Mouse (Mus musculus) central nervous system, embryonic 11.5 days (tissue): ENCODE data around the gene Tnnc2. TPM values are rescaled to one million over a fixed set of nuclear protein-coding genes. Genes with fewer than 3 reads are reported as not detected.

Experiments
- polyA plus RNA-seq: library from polyadenylated mRNA; depleted of rRNA; stranded (reverse); fragments of >200 nt; gene quantifications from 2 replicates; pipeline ENCODE4 v1.2.3, GENCODE M21; 2012; rRNA removed

Tnnc2 gene
- polyA plus RNA-seq, result 1.6 and 29.6 TPM in 2 replicates

GRCm38 (mm10) chr2:164779481-164780086 is at the start of gene Tnnc2:
Tnnc2 (minus strand) TSS chr2:164779967.

GRCm38 (mm10) chr2:164828437-164828836 is 48.7 kb upstream of the Tnnc2 start, which contains the start of gene Spata25:
Spata25 (minus strand) TSS chr2:164828537.

GRCm38 (mm10) chr2:164822636-164823165 is 42.9 kb upstream of the Tnnc2 start, which contains the start of gene Zswim1:
Zswim1 (plus strand) TSS chr2:164822686.

GRCm38 (mm10) chr2:164804533-164805331 is 25.0 kb upstream of the Tnnc2 start, which contains the start of the genes Acot8 and Zswim3:
Acot8 (minus strand) TSS chr2:164804882.
Zswim3 (plus strand) TSS chr2:164805098.

GRCm38 (mm10) chr2:164785481-164786387 is 6.0 kb upstream of the Tnnc2 start, which contains the start of gene Snx21:
Snx21 (plus strand) TSS chr2:164785823.

GRCm38 (mm10) chr2:164769258-164770037 is 10.3 kb downstream of the Tnnc2 start, which contains the start of gene Ube2c:
Ube2c (plus strand) TSS chr2:164769898.

GRCm38 (mm10) chr2:164745843-164746479 is 33.8 kb downstream of the Tnnc2 start, which contains the start of the genes Wfdc3 and Dnttip1:
Wfdc3 (minus strand) TSS chr2:164745931.
Dnttip1 (plus strand) TSS chr2:164745983.

Other genes starting within 250 kb of the Tnnc2 start
- gene Wfdc2, start 217.6 kb downstream of the Tnnc2 start, polyA plus RNA-seq, result 20.7 and 21.6 TPM in 2 replicates
- not detected in 2 replicates for gene Spint3, start 206.5 kb downstream of the Tnnc2 start, polyA plus RNA-seq
- 0.06 TPM in 1 of 2 replicates, not detected in the other for gene Wfdc6a, start 194.5 kb downstream of the Tnnc2 start, polyA plus RNA-seq
- 0.09 TPM in 1 of 2 replicates, not detected in the other for gene Eppin, start 186.4 kb downstream of the Tnnc2 start, polyA plus RNA-seq
- gene Wfdc6b, start 166.4 kb downstream of the Tnnc2 start, polyA plus RNA-seq, result not detected in 2 replicates
- not detected in 2 replicates for gene Wfdc8, start 166.3 kb downstream of the Tnnc2 start, polyA plus RNA-seq
- not detected in 2 replicates for gene Wfdc16, start 141.2 kb downstream of the Tnnc2 start, polyA plus RNA-seq
- gene Wfdc10, start 123.9 kb downstream of the Tnnc2 start, polyA plus RNA-seq, result 0.30 and 0.42 TPM in 2 replicates
- gene Wfdc9, start 123.4 kb downstream of the Tnnc2 start, polyA plus RNA-seq, result not detected in 2 replicates
- not detected in 2 replicates for gene Wfdc11, start 105.9 kb downstream of the Tnnc2 start, polyA plus RNA-seq
- gene Wfdc13, start 94.9 kb downstream of the Tnnc2 start, polyA plus RNA-seq, result 0.06 and 0.20 TPM in 2 replicates
- not detected in 2 replicates for gene Spint4, start 81.5 kb downstream of the Tnnc2 start, polyA plus RNA-seq
- gene Spint5, start 64.7 kb downstream of the Tnnc2 start, polyA plus RNA-seq, result not detected in 2 replicates
- 0.35 and 0.89 TPM in 2 replicates for gene Wfdc3, start 34.0 kb downstream of the Tnnc2 start, polyA plus RNA-seq
- 62.3 and 91.0 TPM in 2 replicates for gene Dnttip1, start 34.0 kb downstream of the Tnnc2 start, polyA plus RNA-seq
- gene Ube2c, start 10.1 kb downstream of the Tnnc2 start, polyA plus RNA-seq, result 340 and 341 TPM in 2 replicates
- 9.0 and 10.5 TPM in 2 replicates for gene Snx21, start 5.9 kb upstream of the Tnnc2 start, polyA plus RNA-seq
- 19.5 and 26.6 TPM in 2 replicates for gene Acot8, start 24.9 kb upstream of the Tnnc2 start, polyA plus RNA-seq
- 4.5 and 6.2 TPM in 2 replicates for gene Zswim3, start 25.1 kb upstream of the Tnnc2 start, polyA plus RNA-seq
- 6.0 and 9.0 TPM in 2 replicates for gene Zswim1, start 42.7 kb upstream of the Tnnc2 start, polyA plus RNA-seq
- gene Spata25, start 48.6 kb upstream of the Tnnc2 start, polyA plus RNA-seq, result 0.35 TPM in 1 of 2 replicates, not detected in the other
- gene Ctsa, start 52.9 kb upstream of the Tnnc2 start, polyA plus RNA-seq, result 69.6 and 100 TPM in 2 replicates
- 5.9 and 6.0 TPM in 2 replicates for gene Neurl2, start 53.5 kb upstream of the Tnnc2 start, polyA plus RNA-seq
- gene Pltp, start 77.7 kb upstream of the Tnnc2 start, polyA plus RNA-seq, result 42.5 and 58.0 TPM in 2 replicates
- gene Pcif1, start 99.3 kb upstream of the Tnnc2 start, polyA plus RNA-seq, result 40.0 and 53.1 TPM in 2 replicates
- 18.2 and 29.1 TPM in 2 replicates for gene Zfp335, start 131.8 kb upstream of the Tnnc2 start, polyA plus RNA-seq
- 1.2 and 1.6 TPM in 2 replicates for gene Mmp9, start 160.8 kb upstream of the Tnnc2 start, polyA plus RNA-seq
- 12.9 and 13.2 TPM in 2 replicates for gene Slc12a5, start 180.8 kb upstream of the Tnnc2 start, polyA plus RNA-seq